Mouse (Mus musculus) forebrain, embryonic 14.5 days (tissue): ENCODE results near the gene Ocln. TPM values are rescaled to one million over a fixed set of nuclear protein-coding genes. Genes with fewer than 3 reads are reported as not detected.

Experiments used
- ATAC-seq: fragments of 200-750 bp; cut with Nextera tagmentation; 2 replicates; pipeline ENCODE4 v1.8.0; 2017; ENCODE audit warnings: mild to moderate bottlenecking, moderate library complexity
- DNase-seq: peaks from one replicate; pipeline ENCODE4 v3.0.0-alpha.2; 2015; ENCODE audit warnings: low spot score
- H3K27ac ChIP-seq: fragments of 300-500 bp; sonication (generic); 2 replicates; pipeline ENCODE4 v1.5.1; 2014; ENCODE audit warnings: low read depth, mild to moderate bottlenecking, control low read depth, low read length, moderate library complexity
- H3K27me3 ChIP-seq: fragments of 300-500 bp; sonication (generic); replicated peaks from 2 replicates; pipeline ENCODE4 v1.6.1; 2014; ENCODE audit warnings: low read length, control low read depth, mixed read lengths; ENCODE audit not compliant: control insufficient read depth, insufficient read depth
- H3K36me3 ChIP-seq: fragments of 300-500 bp; sonication (generic); 2 replicates; pipeline ENCODE4 v1.6.1; 2014; ENCODE audit warnings: low read length, control low read depth; ENCODE audit not compliant: control insufficient read depth, insufficient read depth
- H3K4me1 ChIP-seq: fragments of 300-500 bp; sonication (generic); 2 replicates; pipeline ENCODE4 v1.6.1; 2014; ENCODE audit warnings: antibody characterized with exemption, low read length, control low read depth; ENCODE audit not compliant: control insufficient read depth, insufficient read depth
- H3K4me2 ChIP-seq: fragments of 300-500 bp; sonication (generic); 2 replicates; pipeline ENCODE4 v1.6.1; 2014; ENCODE audit warnings: mild to moderate bottlenecking, control low read depth, low read length
- H3K4me3 ChIP-seq: fragments of 300-500 bp; sonication (generic); 2 replicates; pipeline ENCODE4 v1.5.1; 2014; ENCODE audit warnings: low read depth, low read length, control low read depth
- H3K9ac ChIP-seq: fragments of 300-500 bp; sonication (generic); 2 replicates; pipeline ENCODE4 v1.6.1; 2014; ENCODE audit warnings: mild to moderate bottlenecking, low read length, control low read depth, moderate library complexity
- H3K9me3 ChIP-seq: fragments of 300-500 bp; sonication (generic); replicated peaks from 2 replicates; pipeline ENCODE4 v1.6.1; 2016; ENCODE audit warnings: low read length, control low read depth, mixed read lengths; ENCODE audit not compliant: control insufficient read depth
- WGBS: fragments of 180-500 bp; shearing (Covaris S2); extraction: QIAGEN DNeasy Blood & Tissue Kit; methylation state at CpG from one replicate; pipeline ENCODE4 v1.1.7; 2014; 5-methylcytosine and 5-hydroxymethylcytosine counted together
- polyA plus RNA-seq: library from polyadenylated mRNA; unstranded; fragments of >200 nt; fragmentation: Nextera tagmentation; extraction: Ambion mirVana; gene quantifications from 2 replicates; pipeline ENCODE4 v1.2.1, GENCODE M21; 2014

The Ocln gene
- polyA plus RNA-seq, 1 experiment from 2014 or later, result 5.6 TPM

- DNase-seq (no peak), ATAC-seq (peak; percentile 50)
These were observed 529 bp downstream of the Ocln start for GRCm38 (mm10) chr13:100552009-100552368.

GRCm38 (mm10) chr13:100551371-100552008, 1.0 kb downstream of the Ocln start:
- DNase-seq (no peak), ATAC-seq (no peak)
- Histone ChIP-seq H3K4me1 (no peaks in the 10 kb centered on the region), H3K27me3 (peaks cover 39% of the 10 kb centered on the region), H3K4me2 (peak overlapping the region; percentile 97), H3K9me3 (no peaks in the 10 kb centered on the region), H3K36me3 (no peaks in the 10 kb centered on the region), H3K4me3 (peak overlapping the region; percentile 54), H3K9ac (peak overlapping the region; percentile 55), H3K27ac (no peak overlapping the region)
- WGBS, result under 1% methylated on average over 41 of the region's 41 CpGs

More at GRCm38 (mm10) chr13:100552009-100552368, 529 bp downstream of the Ocln start:
- under 1% methylated on average over 35 of the region's 35 CpGs for WGBS
- Histone ChIP-seq H3K27me3 (peaks cover 39% of the 10 kb centered on the region), H3K4me2 (peak overlapping the region; percentile 97), H3K4me3 (peak overlapping the region; percentile 54), H3K9ac (peak overlapping the region; percentile 55), H3K4me1 (no peaks in the 10 kb centered on the region), H3K36me3 (no peaks in the 10 kb centered on the region), H3K9me3 (no peaks in the 10 kb centered on the region), H3K27ac (no peak overlapping the region)

GRCm38 (mm10) chr13:100547269-100547668, 5.2 kb downstream of the Ocln start:
- no peaks in the 10 kb centered on the region for H3K4me1 ChIP-seq
- H3K9ac ChIP-seq, result no peak overlapping the region
- no peak for DNase-seq
- H3K9me3 ChIP-seq, result no peaks in the 10 kb centered on the region
- H3K4me2 ChIP-seq, result no peak overlapping the region
- no peak for ATAC-seq
- no peak overlapping the region for H3K4me3 ChIP-seq
- H3K27me3 ChIP-seq, result peaks cover 26% of the 10 kb centered on the region
- H3K27ac ChIP-seq, result no peak overlapping the region
- H3K36me3 ChIP-seq, result no peaks in the 10 kb centered on the region
- 82% methylated on average over 5 of the region's 5 CpGs for WGBS

GRCm38 (mm10) chr13:100545510-100545909, 7.0 kb downstream of the Ocln start:
- Histone ChIP-seq H3K4me1 (no peaks in the 10 kb centered on the region), H3K27me3 (peaks cover 8% of the 10 kb centered on the region), H3K27ac (no peak overlapping the region), H3K4me3 (no peak overlapping the region), H3K36me3 (no peaks in the 10 kb centered on the region), H3K9me3 (no peaks in the 10 kb centered on the region), H3K9ac (no peak overlapping the region), H3K4me2 (no peak overlapping the region)
- DNase-seq, result peak; percentile 40
- WGBS, result 70% methylated on average over 3 of the region's 3 CpGs
- peak; percentile 82; the same call in 1 of the 2 replicates for ATAC-seq

GRCm38 (mm10) chr13:100544220-100544662, 8.3 kb downstream of the Ocln start:
- no peak overlapping the region for H3K27ac ChIP-seq
- H3K36me3 ChIP-seq, result no peaks in the 10 kb centered on the region
- H3K9me3 ChIP-seq, result no peaks in the 10 kb centered on the region
- ATAC-seq (no peak), DNase-seq (no peak)
- H3K4me1 ChIP-seq, result no peaks in the 10 kb centered on the region
- no peak overlapping the region for H3K4me2 ChIP-seq
- no peak overlapping the region for H3K4me3 ChIP-seq
- no peaks in the 10 kb centered on the region for H3K27me3 ChIP-seq
- 72% methylated on average over 4 of the region's 4 CpGs for WGBS
- no peak overlapping the region for H3K9ac ChIP-seq

GRCm38 (mm10) chr13:100543011-100543767, 9.3 kb downstream of the Ocln start:
- Histone ChIP-seq H3K4me3 (no peak overlapping the region), H3K27me3 (no peaks in the 10 kb centered on the region), H3K4me1 (no peaks in the 10 kb centered on the region), H3K9ac (no peak overlapping the region), H3K27ac (no peak overlapping the region), H3K36me3 (no peaks in the 10 kb centered on the region), H3K9me3 (no peaks in the 10 kb centered on the region), H3K4me2 (no peak overlapping the region)
- DNase-seq, result no peak
- ATAC-seq, result no peak
- 85% methylated on average over 10 of the region's 10 CpGs for whole genome bisulfite sequencing

GRCm38 (mm10) chr13:100536149-100536548, 16.4 kb downstream of the Ocln start:
- 87% methylated on average over 3 of the region's 3 CpGs for WGBS
- Histone ChIP-seq H3K27me3 (no peaks in the 10 kb centered on the region), H3K9me3 (no peaks in the 10 kb centered on the region), H3K4me3 (no peak overlapping the region), H3K4me2 (no peak overlapping the region), H3K9ac (no peak overlapping the region), H3K4me1 (no peaks in the 10 kb centered on the region), H3K27ac (no peak overlapping the region), H3K36me3 (no peaks in the 10 kb centered on the region)
- ATAC-seq (no peak), DNase-seq (no peak)

- Histone ChIP-seq H3K9me3 (no peaks in the 10 kb centered on the region), H3K4me1 (no peaks in the 10 kb centered on the region), H3K9ac (no peak overlapping the region), H3K27ac (no peak overlapping the region), H3K27me3 (no peaks in the 10 kb centered on the region), H3K4me3 (no peak overlapping the region), H3K36me3 (no peaks in the 10 kb centered on the region), H3K4me2 (no peak overlapping the region)
- DNase-seq (no peak), ATAC-seq (no peak)
- 85% methylated on average over 6 of the region's 6 CpGs for WGBS
These were observed 19.6 kb downstream of the Ocln start for GRCm38 (mm10) chr13:100532788-100533365.

- Histone ChIP-seq H3K4me1 (no peaks in the 10 kb centered on the region), H3K9ac (no peak overlapping the region), H3K9me3 (no peaks in the 10 kb centered on the region), H3K4me2 (no peak overlapping the region), H3K36me3 (no peaks in the 10 kb centered on the region), H3K27ac (peak overlapping the region; percentile 55; the same call in 1 of the 2 replicates), H3K4me3 (no peak overlapping the region), H3K27me3 (no peaks in the 10 kb centered on the region)
- no peak for ATAC-seq
- DNase-seq, result no peak
- WGBS, result 82% methylated on average over 6 of the region's 6 CpGs
These were observed 25.9 kb downstream of the Ocln start for GRCm38 (mm10) chr13:100526649-100527038.
